In the genomic region with DNA sequence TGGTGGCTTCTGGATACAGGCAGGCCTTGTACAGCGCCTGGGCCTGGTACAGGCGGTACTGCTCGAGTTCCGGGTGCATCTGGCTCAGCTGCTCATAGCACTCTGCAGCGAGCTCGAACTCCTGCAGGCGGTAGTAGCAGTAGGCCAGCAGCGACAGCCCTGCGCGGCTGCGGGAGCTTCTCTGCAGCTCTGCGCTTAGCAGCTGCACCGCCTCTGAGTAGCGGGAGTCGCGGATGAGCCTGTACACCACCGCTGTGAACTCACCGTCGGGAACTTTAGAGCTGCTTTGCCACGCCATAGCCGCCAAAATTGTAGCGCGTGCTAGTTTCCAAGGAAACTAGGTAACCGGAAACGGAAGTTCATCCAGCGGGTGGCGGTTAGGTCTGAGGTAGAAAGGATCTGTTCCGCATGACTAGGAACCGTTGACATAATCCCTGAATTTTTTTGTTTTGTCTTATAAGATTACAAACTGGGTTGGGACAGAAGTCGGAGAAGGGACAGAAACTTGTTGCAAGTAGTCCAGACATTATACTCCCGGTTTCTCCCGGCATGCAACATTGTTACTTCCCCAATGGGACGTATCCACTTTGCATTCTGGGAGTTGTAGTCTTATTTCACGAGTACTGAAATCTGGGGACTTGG, we compare ENCODE assay signal across 8 mouse cellular contexts. TPM values are rescaled to one million over a fixed set of nuclear protein-coding genes. Genes with fewer than 3 reads are reported as not detected.
DNase-seq lines count a peak whose midpoint lies in the region; ATAC-seq and TF ChIP-seq lines count a peak whose summit lies in the region.
"Not testable (repeated sequence)": the region's sequence is repeated elsewhere in the genome, so short reads cannot be mapped to it uniquely, and the experiment has no call there.

Ttc30a1 (minus strand) TSS at position 528 of the 642 bp plus-strand sequence.

- peak; percentile 75 for ATAC-seq in embryonic facial prominence, embryonic 15.5 days (ENCODE audit: insufficient number of reproducible peaks, low FRiP score, low TSS enrichment, low read depth)
- ATAC-seq in midbrain, embryonic 11.5 days (ENCODE audit: low FRiP score), result peak; percentile 73

- H3K4me1 ChIP-seq in bone marrow, adult 2 months (ENCODE audit: control insufficient read depth, insufficient read depth, low read length); embryonic facial prominence, embryonic 15.5 days; kidney, adult 2 months (ENCODE audit: control insufficient read depth, insufficient read depth, low read length); midbrain, embryonic 11.5 days (ENCODE audit: control insufficient read depth, insufficient read depth, low read length): not testable (repeated sequence)
- H3K4me1 ChIP-seq in limb, embryonic 10.5 days, result peaks cover 23% of the 10 kb centered on the region

- not testable (repeated sequence) for H3K27ac ChIP-seq in bone marrow, adult 2 months (ENCODE audit: control insufficient read depth, insufficient read depth, low read depth, low read length, poor library complexity); midbrain, embryonic 11.5 days (ENCODE audit: low read depth, low read length)
- peak within 1 kb of the TSS; percentile 60 for H3K27ac ChIP-seq in embryonic facial prominence, embryonic 15.5 days (replicated peaks)
- H3K27ac ChIP-seq in kidney, adult 2 months (ENCODE audit: insufficient read depth, low read depth, low read length), result peak within 1 kb of the TSS; percentile 96
- H3K27ac ChIP-seq in limb, embryonic 10.5 days, result peak within 1 kb of the TSS; percentile 91

- TF ChIP-seq POLR2A in bone marrow, adult 2 months (IDR thresholded peaks at IDR 0.05; ENCODE audit: borderline replicate concordance, control insufficient read depth, low read depth, low read length); kidney, adult 2 months (IDR thresholded peaks at IDR 0.05; ENCODE audit: low read depth, low read length): not testable (repeated sequence)

- H3K36me3 ChIP-seq in embryonic facial prominence, embryonic 15.5 days; kidney, adult 2 months (ENCODE audit: control insufficient read depth, insufficient read depth, low read length); limb, embryonic 10.5 days; midbrain, embryonic 11.5 days (ENCODE audit: control insufficient read depth, insufficient read depth, low read length): not testable (repeated sequence)

- not testable (repeated sequence) for TF ChIP-seq CTCF in bone marrow, adult 2 months (IDR thresholded peaks at IDR 0.05; ENCODE audit: control insufficient read depth, insufficient read depth, low read length); kidney, adult 2 months (conservative IDR thresholded peaks at IDR 0.05; ENCODE audit: insufficient read depth, insufficient read length, low read depth, low read length)

- peak within 1 kb of the TSS; percentile 71 for H3K4me2 ChIP-seq in embryonic facial prominence, embryonic 15.5 days (replicated peaks)
- peak within 1 kb of the TSS; percentile 53 for H3K4me2 ChIP-seq in midbrain, embryonic 11.5 days

- H3K9ac ChIP-seq in embryonic facial prominence, embryonic 15.5 days, result peak within 1 kb of the TSS; percentile 26; the same call in 1 of the 2 replicates
- peak within 1 kb of the TSS; percentile 61 for H3K9ac ChIP-seq in midbrain, embryonic 11.5 days (ENCODE audit: low read length)

- peak; percentile 93 for DNase-seq in heart, adult 8-10 months (ENCODE audit: low spot score)
- DNase-seq in kidney, adult 2 months, result peak; percentile 88
- DNase-seq in limb, embryonic 10.5 days (ENCODE audit: low spot score), result peak; percentile 87
- DNase-seq in midbrain, embryonic 11.5 days (ENCODE audit: low spot score, missing footprints), result peak; percentile 99
- peak; percentile 61 to 63 for DNase-seq in right cerebral cortex, postnatal 36 days (ENCODE audit: low spot score in 2 of 2)
- DNase-seq in yolk sac, embryonic 10.5 days (ENCODE audit: low spot score), result peak; percentile 89

- WGBS in bone marrow, adult 2 months, result 9% methylated on average over 34 of the region's 34 CpGs
- 6% methylated on average over 34 of the region's 34 CpGs for WGBS in embryonic facial prominence, embryonic 15.5 days
- WGBS in kidney, adult 2 months, result 5% methylated on average over 34 of the region's 34 CpGs
- WGBS in limb, embryonic 10.5 days, result 3% methylated on average over 34 of the region's 34 CpGs
- WGBS in midbrain, embryonic 11.5 days, result 3% methylated on average over 33 of the region's 34 CpGs

- H3K4me3 ChIP-seq in bone marrow, adult 2 months (replicated peaks; ENCODE audit: control insufficient read depth, low read depth, low read length), result peak within 1 kb of the TSS; percentile 83
- H3K4me3 ChIP-seq in embryonic facial prominence, embryonic 15.5 days (replicated peaks), result peak within 1 kb of the TSS; percentile 52
- peak within 1 kb of the TSS; percentile 61 for H3K4me3 ChIP-seq in kidney, adult 2 months (ENCODE audit: insufficient read depth, low read depth, low read length)
- H3K4me3 ChIP-seq in limb, embryonic 10.5 days, result peak within 1 kb of the TSS; percentile 54
- peak within 1 kb of the TSS; percentile 44 for H3K4me3 ChIP-seq in midbrain, embryonic 11.5 days (ENCODE audit: low read depth, low read length)

- H3K9me3 ChIP-seq in embryonic facial prominence, embryonic 15.5 days (replicated peaks); limb, embryonic 10.5 days (replicated peaks); midbrain, embryonic 11.5 days (ENCODE audit: control insufficient read depth, low read length): not testable (repeated sequence)

- H3K27me3 ChIP-seq in embryonic facial prominence, embryonic 15.5 days; kidney, adult 2 months (replicated peaks; ENCODE audit: control insufficient read depth, insufficient read depth, low read length); limb, embryonic 10.5 days (ENCODE audit: low read depth, poor library complexity, severe bottlenecking); midbrain, embryonic 11.5 days (ENCODE audit: control insufficient read depth, insufficient read depth, low read length): not testable (repeated sequence)

RNA-seq across cellular contexts. Expression of gene Ttc30a1, which starts in this region (rescaled TPM):
- 0.52 and 0.57 TPM in 2 replicates for polyA plus RNA-seq in bone marrow, adult 2 months (2011; ENCODE audit: insufficient read depth, insufficient read length, low replicate concordance, missing spikeins)
- polyA plus RNA-seq in embryonic facial prominence, embryonic 15.5 days (2015; fragmentation: Nextera tagmentation; extraction: Ambion mirVana), result 6.8 and 7.5 TPM in 2 replicates
- 1 to 10 TPM; 3.2 to 4.4 (median 4.2) TPM for total RNA-seq in heart, adult 8-10 months (2022)
- polyA plus RNA-seq in kidney, adult 2 months (2012; rRNA removed), result 2.8 and 3.7 TPM in 2 replicates
- 10.1 and 10.2 TPM in 2 replicates for polyA plus RNA-seq in limb, embryonic 10.5 days (2016; fragmentation: Nextera tagmentation; extraction: Ambion mirVana)
- 11.4 and 12.0 TPM in 2 replicates for polyA plus RNA-seq in midbrain, embryonic 11.5 days (2014; fragmentation: Nextera tagmentation; extraction: Ambion mirVana)
